Mouse (Mus musculus) layer of hippocampus, adult 11-12 months (tissue): ENCODE measurements around the gene Nr2c2ap.

Source experiments
- DNase-seq: peaks from one replicate; pipeline ENCODE4 v3.0.0; 2022; ENCODE audit warnings: low spot score

The Nr2c2ap gene

GRCm38 (mm10) chr8:70131166-70131883 is at the start of gene Nr2c2ap:
TSS of gene Nr2c2ap (plus strand) at chr8:70131333.
- peak; percentile 81 for DNase-seq

GRCm38 (mm10) chr8:70081976-70082375 is 49.2 kb upstream of the Nr2c2ap start:
- DNase-seq = no peak

GRCm38 (mm10) chr8:70083285-70083684 is 47.8 kb upstream of the Nr2c2ap start, which contains the start of gene Hapln4:
TSS of gene Hapln4 (plus strand) at chr8:70083457.
- peak; percentile 56 for DNase-seq

DNA sequence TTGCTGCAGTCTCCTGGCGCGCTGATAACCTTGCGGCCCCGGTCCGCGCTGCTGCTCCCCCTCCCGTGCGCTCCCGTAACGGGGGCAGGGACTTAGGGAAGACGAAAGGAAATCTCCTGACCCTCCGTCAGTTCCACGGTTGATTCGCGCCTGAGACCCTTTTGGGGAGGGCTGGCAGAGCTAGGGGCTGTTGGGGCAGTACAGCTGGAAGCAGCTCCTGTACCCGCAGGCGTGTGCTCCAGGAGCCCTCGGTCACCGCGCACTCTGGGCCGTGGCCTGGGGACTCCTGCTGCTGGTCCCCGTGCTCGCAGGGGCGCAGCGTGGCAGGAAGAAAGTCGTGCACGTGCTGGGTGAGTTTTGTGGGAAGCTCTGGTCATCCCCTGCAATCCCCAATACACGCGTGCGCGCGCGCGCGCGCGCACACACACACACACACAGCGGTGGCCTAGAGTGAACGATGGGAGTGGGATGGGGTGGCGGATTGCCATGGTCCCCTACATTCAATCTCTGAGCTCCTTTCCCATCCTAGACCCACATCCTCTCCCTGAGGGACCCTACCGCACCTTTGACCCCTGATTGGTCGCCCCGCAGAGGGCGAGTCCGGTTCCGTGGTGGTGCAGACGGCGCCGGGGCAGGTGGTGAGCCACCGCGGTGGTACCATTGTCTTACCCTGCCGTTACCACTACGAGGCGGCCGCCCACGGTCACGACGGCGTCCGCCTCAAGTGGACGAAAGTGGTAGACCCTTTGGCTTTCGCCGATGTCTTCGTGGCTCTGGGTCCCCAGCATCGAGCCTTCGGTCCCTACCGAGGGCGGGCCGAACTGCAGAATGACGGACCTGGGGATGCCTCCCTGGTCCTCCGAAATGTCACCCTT is 46.7 kb upstream of the Nr2c2ap start:
- no peak for DNase-seq

GRCm38 (mm10) chr8:70086151-70086550 is 45.0 kb upstream of the Nr2c2ap start:
- DNase-seq = no peak

DNA sequence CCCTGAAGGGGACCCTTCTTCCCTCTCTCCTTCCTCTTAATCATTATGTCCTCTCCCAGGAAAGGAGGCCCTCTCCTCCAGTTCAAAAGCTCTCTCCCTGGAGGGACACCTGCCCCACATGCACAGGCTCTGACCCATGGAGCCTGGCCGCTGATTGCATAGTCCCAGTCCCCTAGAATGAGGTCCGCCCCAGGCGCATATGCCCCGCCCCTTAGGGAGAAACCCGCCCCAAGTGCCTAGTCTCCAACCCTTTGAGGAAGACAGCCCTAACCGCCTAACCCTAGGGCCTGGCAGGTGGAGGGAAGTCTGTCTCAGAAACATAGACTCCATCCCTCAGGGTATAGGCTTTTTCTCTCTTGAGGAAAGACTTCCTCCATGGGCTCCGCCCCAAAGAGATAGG is 43.9 kb upstream of the Nr2c2ap start:
- DNase-seq = no peak

DNA sequence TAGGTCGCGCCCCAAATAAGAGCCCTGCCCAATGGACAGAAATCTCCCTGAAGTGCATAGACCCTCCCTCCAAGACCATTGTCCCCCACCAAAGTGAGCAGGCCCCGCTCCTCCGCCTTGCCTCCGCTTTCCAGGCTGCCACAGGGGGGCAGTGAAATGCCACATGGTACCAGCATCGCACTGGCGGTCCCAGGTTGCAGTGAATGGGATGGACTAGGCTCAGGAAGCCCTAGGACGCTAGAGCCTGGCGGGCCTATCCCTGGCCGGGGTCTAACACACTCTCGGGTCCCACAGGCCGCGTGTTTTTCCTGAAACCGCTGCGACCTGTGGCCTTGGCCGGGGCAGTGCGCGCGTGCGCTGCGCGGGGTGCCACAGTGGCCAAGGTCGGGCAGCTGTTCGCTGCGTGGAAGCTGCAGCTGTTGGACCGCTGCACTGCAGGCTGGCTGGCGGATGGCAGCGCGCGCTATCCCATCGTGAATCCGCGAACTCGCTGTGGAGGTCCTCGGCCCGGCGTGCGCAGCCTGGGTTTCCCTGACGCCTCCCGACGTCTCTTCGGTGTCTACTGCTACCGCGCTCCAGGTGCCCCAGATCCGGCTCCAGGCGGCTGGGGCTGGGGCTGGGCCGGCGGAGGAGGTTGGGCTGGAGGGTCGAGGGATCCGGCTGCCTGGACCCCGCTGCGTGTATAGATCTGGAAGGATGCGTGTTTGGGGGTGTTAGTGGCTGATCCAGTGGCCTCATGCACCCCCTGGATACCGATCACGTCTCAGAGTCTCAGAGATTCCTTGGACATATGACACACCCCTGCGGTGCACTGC is 43.1 kb upstream of the Nr2c2ap start:
- peak; percentile 67 for DNase-seq

- no peak for DNase-seq
Measured at GRCm38 (mm10) chr8:70089296-70089960, 41.7 kb upstream of the Nr2c2ap start.

DNA sequence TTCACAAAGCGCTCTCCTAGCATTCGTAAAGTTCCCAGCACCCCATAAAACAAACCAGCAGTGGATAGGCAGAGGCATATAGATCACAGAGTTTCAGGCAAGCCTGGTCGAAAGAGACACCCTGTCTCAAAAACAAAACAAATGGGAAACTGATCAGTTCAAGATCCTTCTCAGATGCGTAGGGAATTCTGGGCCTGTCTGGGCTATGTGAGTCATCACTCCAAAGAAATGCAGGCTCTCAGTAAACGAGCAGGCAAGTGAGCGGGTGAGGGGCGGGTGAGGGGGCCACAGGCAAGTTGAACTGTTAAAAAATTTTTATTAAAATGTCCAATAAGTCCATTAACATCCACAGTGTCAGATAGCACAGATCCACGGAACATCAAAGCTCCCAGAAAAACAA is 38.3 kb upstream of the Nr2c2ap start:
- DNase-seq = no peak

GRCm38 (mm10) chr8:70099276-70099675 is 31.9 kb upstream of the Nr2c2ap start:
- no peak for DNase-seq

GRCm38 (mm10) chr8:70100241-70100640 is 30.9 kb upstream of the Nr2c2ap start:
- DNase-seq = no peak

GRCm38 (mm10) chr8:70104506-70104905 is 26.6 kb upstream of the Nr2c2ap start:
- no peak for DNase-seq

GRCm38 (mm10) chr8:70104922-70105321 is 26.2 kb upstream of the Nr2c2ap start:
- DNase-seq = no peak

GRCm38 (mm10) chr8:70110451-70110850 is 20.7 kb upstream of the Nr2c2ap start:
- no peak for DNase-seq

- DNase-seq = no peak
Measured at GRCm38 (mm10) chr8:70111192-70111795, 19.8 kb upstream of the Nr2c2ap start.

DNA sequence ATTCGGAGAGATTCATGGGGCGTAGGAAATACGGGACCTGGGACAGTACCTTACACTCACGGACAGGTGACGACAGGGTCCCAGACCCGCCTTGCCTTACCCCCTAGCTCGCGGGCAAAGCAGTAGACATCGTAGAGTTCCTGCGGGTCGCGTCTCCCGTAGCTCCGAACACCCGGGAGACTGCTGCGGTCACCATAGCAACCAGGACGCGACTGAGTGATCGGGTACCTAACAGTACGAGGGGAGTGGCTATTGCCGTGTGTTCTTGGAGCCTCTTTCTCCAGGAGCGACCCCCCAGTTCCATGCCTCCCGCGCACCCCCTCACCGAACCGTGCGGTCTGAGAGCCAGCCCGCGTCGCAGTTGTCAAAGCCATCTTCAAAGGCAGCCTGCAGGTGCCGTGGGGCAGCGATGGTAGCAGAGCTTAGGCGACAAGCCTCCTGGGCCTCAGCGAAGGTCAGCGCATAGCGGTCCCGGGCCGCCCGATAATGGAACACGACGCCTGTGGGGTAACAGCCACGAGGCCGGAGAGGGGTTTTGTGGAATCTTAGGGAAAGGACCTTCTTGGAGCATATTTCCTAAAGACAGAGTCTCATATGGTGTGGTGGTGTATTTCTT is 18.6 kb upstream of the Nr2c2ap start:
- DNase-seq = no peak

DNA sequence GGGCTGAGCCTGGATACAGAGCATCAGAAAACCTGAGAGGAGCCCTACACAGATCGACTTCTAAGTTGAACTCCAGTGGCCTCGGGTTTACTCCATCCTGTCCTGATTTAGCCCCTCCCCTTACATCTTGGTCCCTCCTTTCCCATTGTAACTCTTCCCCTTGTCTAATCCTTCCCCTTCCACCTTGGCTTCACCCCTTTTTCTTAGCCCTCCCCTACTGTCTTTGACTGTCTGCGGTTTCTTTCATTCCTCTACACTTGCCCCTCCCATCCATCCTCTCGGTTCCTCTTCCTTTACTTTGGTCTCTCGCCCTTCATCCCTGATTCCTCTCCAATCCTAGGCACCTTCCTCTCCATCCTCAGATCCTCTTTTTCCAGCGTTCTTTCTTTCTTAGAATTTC is 16.6 kb upstream of the Nr2c2ap start:
- no peak for DNase-seq

- DNase-seq = no peak
Measured at GRCm38 (mm10) chr8:70114892-70115291, 16.2 kb upstream of the Nr2c2ap start.

- DNase-seq = no peak
Measured at GRCm38 (mm10) chr8:70117611-70118010, 13.5 kb upstream of the Nr2c2ap start.

- peak; percentile 55 for DNase-seq
Measured at GRCm38 (mm10) chr8:70118726-70119700, 12.1 kb upstream of the Nr2c2ap start.
